14 mouse cellular contexts compared by ENCODE assay signal in genomic region chr13:115631410-115632105, GRCm38 (mm10).
A peak's percentile ranks its signal among the peaks of the same experiment; 100 is the strongest.
DNase-seq lines count a peak whose midpoint lies in the region; ATAC-seq lines count a peak whose summit lies in the region.
"Had no signal": no experiment of that assay in that cellular context is flagged by ENCODE, and none has a peak within 500 bp of the region (broad histone marks: within the 10 kb centered on the region; RNA-seq: fewer than 3 reads in every experiment).

No protein-coding gene starts in this region.

- H3K4me1 ChIP-seq in forebrain, embryonic 16.5 days (replicated peaks; ENCODE audit: control insufficient read depth, insufficient read depth, low read length) = peaks cover 5% of the 10 kb centered on the region; the same call in 1 of the 2 replicates
- peaks cover 10% of the 10 kb centered on the region for H3K4me1 ChIP-seq in midbrain, embryonic 10.5 days
- H3K4me1 ChIP-seq: embryonic facial prominence, embryonic 13.5 days; kidney, embryonic 15.5 days; liver, embryonic 12.5 days had no signal

- no peaks in the 10 kb centered on the region for H3K9me3 ChIP-seq in forebrain, embryonic 16.5 days (ENCODE audit: control insufficient read depth, low read length)
- H3K9me3 ChIP-seq in midbrain, embryonic 10.5 days (replicated peaks) = no peaks in the 10 kb centered on the region
- H3K9me3 ChIP-seq: embryonic facial prominence, embryonic 13.5 days; kidney, embryonic 15.5 days; liver, embryonic 12.5 days had no signal

- no peak overlapping the region for H3K4me3 ChIP-seq in forebrain, embryonic 16.5 days (replicated peaks; ENCODE audit: low read length)
- H3K4me3 ChIP-seq in midbrain, embryonic 10.5 days = no peak overlapping the region
- H3K4me3 ChIP-seq: embryonic facial prominence, embryonic 13.5 days; kidney, embryonic 15.5 days; liver, embryonic 12.5 days had no signal

- H3K27ac ChIP-seq in forebrain, embryonic 16.5 days (ENCODE audit: low read length) = no peak overlapping the region; the same call in 1 of the 2 replicates
- no peak overlapping the region for H3K27ac ChIP-seq in midbrain, embryonic 10.5 days (replicated peaks)
- H3K27ac ChIP-seq: embryonic facial prominence, embryonic 13.5 days; kidney, embryonic 15.5 days; liver, embryonic 12.5 days had no signal

- H3K9ac ChIP-seq in forebrain, embryonic 16.5 days (replicated peaks; ENCODE audit: low read depth, low read length) = no peak overlapping the region
- H3K9ac ChIP-seq: embryonic facial prominence, embryonic 13.5 days; kidney, embryonic 15.5 days; liver, embryonic 12.5 days had no signal

- H3K4me2 ChIP-seq in forebrain, embryonic 16.5 days (ENCODE audit: low read length) = no peak overlapping the region
- H3K4me2 ChIP-seq: embryonic facial prominence, embryonic 13.5 days; kidney, embryonic 15.5 days; liver, embryonic 12.5 days had no signal

- H3K36me3 ChIP-seq in forebrain, embryonic 16.5 days (ENCODE audit: control insufficient read depth, insufficient read depth) = no peaks in the 10 kb centered on the region
- H3K36me3 ChIP-seq in midbrain, embryonic 10.5 days = no peaks in the 10 kb centered on the region
- H3K36me3 ChIP-seq: embryonic facial prominence, embryonic 13.5 days; G1E; kidney, embryonic 15.5 days; liver, embryonic 12.5 days had no signal

- H3K27me3 ChIP-seq in forebrain, embryonic 16.5 days (replicated peaks; ENCODE audit: control insufficient read depth, insufficient read depth, low read length) = no peaks in the 10 kb centered on the region
- peaks cover 25% of the 10 kb centered on the region for H3K27me3 ChIP-seq in midbrain, embryonic 10.5 days (ENCODE audit: low read depth, poor library complexity, severe bottlenecking)
- H3K27me3 ChIP-seq: embryonic facial prominence, embryonic 13.5 days; kidney, embryonic 15.5 days; liver, embryonic 12.5 days had no signal

- WGBS in forebrain, embryonic 16.5 days = 24% methylated on average over 10 of the region's 10 CpGs
- 55% methylated on average over 10 of the region's 10 CpGs for WGBS in midbrain, embryonic 10.5 days

- peak; percentile 54; the same call in 1 of the 2 replicates for ATAC-seq in forebrain, embryonic 16.5 days
- ATAC-seq: liver, embryonic 12.5 days had no signal

- DNase-seq in Muller cell, postnatal 12 days (ENCODE audit: inconsistent ontology term) = peak; percentile 9
- peak; percentile 22 for DNase-seq in embryo, embryonic 10.5 days (ENCODE audit: low spot score)
- peak; percentile 13 for DNase-seq in midbrain, embryonic 10.5 days (ENCODE audit: low spot score)
- no peak for DNase-seq in c-Kit-positive CD71-positive TER-119-positive erythroid progenitor cells, embryonic 14.5 days (ENCODE audit: low spot score)
- no peak for DNase-seq in adrenal gland, postnatal 4 days (ENCODE audit: low spot score in 2 of 2)
- no peak for DNase-seq in spleen, postnatal 14 days (ENCODE audit: low spot score in 2 of 2)
- DNase-seq in heart, adult 8-10 months (ENCODE audit: low spot score) = no peak
- DNase-seq: cerebellum, adult 2 months; gastrocnemius, postnatal 25 days had no signal

Comparison
In these comparisons a context has a peak if more than half of its experiments do, and no peak if none do; other contexts are left out.
1. DNase-seq: peak in Muller cell, postnatal 12 days (single experiment), embryo, embryonic 10.5 days (single experiment) and midbrain, embryonic 10.5 days (single experiment); none in c-Kit-positive CD71-positive TER-119-positive erythroid progenitor cells, embryonic 14.5 days (single experiment), adrenal gland, postnatal 4 days (0 of 2), spleen, postnatal 14 days (0 of 2) and heart, adult 8-10 months (single experiment).